Mouse (Mus musculus): ENCODE measurements around the gene Cage1.
A peak's percentile ranks its signal among the peaks of the same experiment; 100 is the strongest.

The Cage1 gene

DNA sequence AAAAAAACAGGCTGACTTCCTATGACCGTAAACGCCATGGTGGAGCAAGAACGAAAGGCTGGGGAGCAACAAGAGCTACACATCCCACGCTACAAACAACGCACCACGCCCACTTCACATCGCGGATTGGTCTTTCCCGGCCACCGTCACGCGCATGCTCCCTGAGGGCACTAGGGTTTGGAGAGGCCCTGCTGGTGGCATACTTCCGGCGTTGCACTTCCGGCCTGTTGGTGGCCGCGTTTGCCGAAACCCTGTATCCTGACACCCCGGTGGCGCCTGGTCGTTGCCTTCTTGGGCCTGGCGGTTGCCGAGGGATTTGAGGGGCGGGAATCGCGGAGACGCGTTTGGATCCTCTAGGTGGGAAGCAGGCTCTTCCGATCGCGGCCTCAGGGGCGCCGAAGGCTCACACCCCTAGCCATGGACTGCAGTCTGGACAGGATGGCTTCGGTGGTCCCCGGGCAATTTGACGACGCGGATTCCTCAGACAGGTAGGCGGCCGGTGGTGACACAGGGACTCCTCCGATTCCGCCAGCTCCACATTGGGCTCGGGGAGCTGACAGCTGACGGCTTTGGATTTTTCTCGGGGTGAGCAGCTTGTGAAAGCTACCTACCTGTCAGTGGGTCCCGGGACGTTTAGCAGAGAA, at the start of gene Cage1:
Gene Cage1, minus strand, starts transcription at position 26 of the 644 bp plus-strand sequence.
- DNase-seq (ENCODE audit: low spot score in 2 of 2): peak; percentile 94 to 96

- no peak for DNase-seq (ENCODE audit: low spot score in 2 of 2)
Measured at GRCm38 (mm10) chr13:38081161-38081560, 44.3 kb upstream of the Cage1 start.

- DNase-seq (ENCODE audit: low spot score in 2 of 2): no peak
Measured at GRCm38 (mm10) chr13:38080725-38081124, 43.9 kb upstream of the Cage1 start.

DNA sequence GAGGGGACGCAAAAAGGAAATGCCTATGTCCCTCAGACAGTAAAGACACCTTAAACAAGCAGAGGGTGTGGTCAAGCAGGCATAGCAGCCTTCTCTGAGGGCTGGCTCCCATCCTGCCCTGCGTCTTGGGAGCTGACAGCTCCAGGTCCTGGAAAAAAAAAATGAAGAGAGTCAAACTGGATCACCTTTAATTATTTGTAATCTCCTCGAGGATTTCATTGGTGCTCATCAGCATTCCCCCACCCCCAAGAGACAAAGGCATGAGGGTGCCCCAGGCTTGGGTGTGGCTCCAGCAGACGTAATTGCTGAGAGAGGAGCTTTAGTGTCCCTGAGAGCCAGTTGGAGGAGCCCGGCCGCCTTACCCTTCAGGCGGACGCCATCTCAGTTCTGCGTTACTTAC, 43.1 kb upstream of the Cage1 start:
- no peak for DNase-seq (ENCODE audit: low spot score in 2 of 2)

- DNase-seq (ENCODE audit: low spot score in 2 of 2): no peak
Measured at GRCm38 (mm10) chr13:38079366-38079765, 42.5 kb upstream of the Cage1 start.

DNA sequence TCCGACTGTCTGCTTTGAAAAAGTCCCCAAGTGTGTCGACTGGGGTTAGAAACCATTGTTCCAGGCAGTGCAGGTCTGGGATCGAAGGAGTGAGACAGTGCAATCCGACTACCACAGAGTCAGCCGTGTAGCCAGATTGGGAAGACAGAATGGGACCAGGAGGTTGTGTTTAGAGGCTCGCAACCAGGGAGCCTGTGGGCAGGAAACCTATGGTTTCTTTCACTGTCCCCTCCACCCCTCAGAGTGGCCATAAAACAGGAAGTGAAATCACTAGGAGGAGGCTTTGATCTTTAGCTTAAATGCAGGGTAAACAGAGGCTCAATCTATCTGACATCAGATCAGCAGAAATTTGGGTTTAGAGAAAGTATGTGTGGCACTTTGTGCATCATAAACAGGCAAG, 42.0 kb upstream of the Cage1 start:
- DNase-seq (ENCODE audit: low spot score in 2 of 2): no peak

- no peak for DNase-seq (ENCODE audit: low spot score in 2 of 2)
Measured at GRCm38 (mm10) chr13:38077113-38077512, 40.2 kb upstream of the Cage1 start.

DNA sequence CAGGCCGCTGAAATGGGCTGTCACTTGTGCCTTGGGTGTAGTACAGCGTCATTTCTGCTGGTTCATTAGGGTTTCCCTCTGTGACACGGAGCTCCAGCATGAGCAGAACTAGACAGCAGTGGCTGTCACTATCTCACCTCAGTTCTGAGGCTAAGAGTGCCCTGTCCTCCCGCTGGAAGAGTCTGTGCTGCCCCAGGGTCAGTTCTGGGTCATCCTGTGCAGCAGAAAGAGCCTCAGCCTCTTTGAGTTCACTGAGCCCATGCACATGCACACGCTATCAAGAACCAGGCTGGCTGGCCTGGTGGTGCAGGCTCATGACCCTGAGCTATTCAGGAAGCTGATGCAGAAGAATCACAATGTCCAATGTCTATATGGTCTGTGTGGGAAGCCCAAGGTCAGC, 37.5 kb upstream of the Cage1 start:
- DNase-seq (ENCODE audit: low spot score in 2 of 2): no peak

DNA sequence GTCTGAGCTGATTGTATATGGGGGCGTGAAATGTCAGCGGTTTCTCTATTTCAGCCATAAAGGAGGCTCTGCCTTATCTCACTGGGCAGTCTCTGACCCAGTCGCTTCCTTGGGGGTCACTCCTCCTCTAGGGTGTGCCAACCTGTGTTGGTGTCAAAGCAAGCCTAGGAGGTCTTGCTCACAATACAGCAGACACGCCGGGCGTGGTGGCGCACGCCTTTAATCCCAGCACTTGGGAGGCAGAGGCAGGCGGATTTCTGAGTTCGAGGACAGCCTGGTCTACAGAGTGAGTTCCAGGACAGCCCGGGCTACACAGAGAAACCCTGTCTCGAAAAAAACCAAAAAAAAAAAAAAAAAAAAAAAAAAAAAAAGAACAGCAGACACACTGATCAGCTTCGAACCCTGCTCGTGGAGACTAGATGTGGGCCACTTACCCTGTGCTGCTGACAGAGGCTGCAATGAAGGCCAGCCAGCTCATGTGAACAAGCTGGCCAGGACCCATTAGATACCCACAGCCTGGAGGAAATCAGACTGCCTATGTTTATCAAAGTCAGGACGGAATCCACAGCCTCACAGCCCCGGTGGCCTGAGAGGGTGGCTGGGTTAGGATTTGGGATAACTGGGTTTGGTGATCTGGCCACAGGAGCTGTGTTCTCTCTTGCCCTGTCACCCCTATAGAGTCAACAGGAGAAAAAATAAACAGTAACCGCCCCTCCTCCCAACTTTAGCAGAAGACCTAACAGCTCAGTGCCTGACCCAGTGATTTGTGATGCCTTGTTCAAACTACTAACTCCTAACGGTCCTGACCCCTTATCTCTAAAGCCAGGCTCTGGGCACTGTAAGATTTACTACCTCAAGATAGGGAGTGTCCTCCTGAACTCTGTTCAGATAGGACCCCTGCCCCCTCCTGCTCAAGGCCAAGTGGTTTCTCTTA, 36.8 kb upstream of the Cage1 start:
- DNase-seq (ENCODE audit: low spot score in 2 of 2): no peak

DNA sequence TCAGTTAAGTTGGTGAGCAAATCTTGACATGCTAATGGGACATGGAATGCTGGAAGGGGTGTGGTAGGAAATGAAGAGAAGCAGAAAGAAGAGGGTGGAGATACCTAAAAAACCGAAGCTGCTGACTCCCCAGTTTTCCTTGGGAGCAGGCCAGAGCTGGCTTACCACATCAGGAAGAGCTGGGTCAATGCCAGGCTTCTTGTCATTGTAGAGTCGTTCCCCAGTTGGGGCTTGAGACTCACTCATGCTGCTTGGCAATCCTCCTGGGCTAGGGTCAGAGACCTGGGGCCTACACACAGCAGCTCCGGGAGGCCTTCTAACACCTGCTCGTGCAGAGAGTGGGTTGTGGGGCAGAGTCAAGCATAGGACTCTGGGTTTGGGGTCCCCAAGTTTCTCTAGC, 34.1 kb upstream of the Cage1 start:
- no peak for DNase-seq (ENCODE audit: low spot score in 2 of 2)

- DNase-seq (ENCODE audit: low spot score in 2 of 2): no peak
Measured at GRCm38 (mm10) chr13:38064854-38065663, 28.2 kb upstream of the Cage1 start.

DNA sequence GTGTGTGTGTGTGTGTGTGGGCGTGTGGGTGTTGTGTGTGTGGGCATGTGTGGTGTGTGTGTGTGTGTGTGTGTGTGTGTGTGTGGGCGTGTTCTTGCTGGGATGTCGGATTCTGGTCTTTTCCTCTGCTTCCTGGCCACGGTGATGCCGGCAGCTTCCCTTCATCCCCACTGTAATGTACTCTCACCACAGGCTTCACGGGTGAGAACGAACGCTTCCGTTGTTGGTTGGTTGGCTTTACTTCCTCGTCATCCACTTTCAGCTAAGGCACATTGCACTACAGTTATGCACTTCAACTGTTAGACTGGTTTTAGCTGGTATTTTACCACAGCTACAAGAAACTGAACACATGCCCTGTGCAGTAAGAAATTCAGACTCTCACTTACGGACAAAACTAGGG, 25.8 kb upstream of the Cage1 start:
- no peak for DNase-seq (ENCODE audit: low spot score in 2 of 2)

- DNase-seq (ENCODE audit: low spot score in 2 of 2): no peak
Measured at GRCm38 (mm10) chr13:38049888-38050287, 13.0 kb upstream of the Cage1 start.

GRCm38 (mm10) chr13:38037811-38038210, 942 bp upstream of the Cage1 start:
- DNase-seq (ENCODE audit: low spot score in 2 of 2): no peak

- DNase-seq (ENCODE audit: low spot score in 2 of 2): peak in 1 of 2 experiments; percentile 8
Measured at GRCm38 (mm10) chr13:38036343-38037043, 376 bp downstream of the Cage1 start, which contains the start of gene Riok1. Gene Riok1 (plus strand): TSS chr13:38036995.

DNA sequence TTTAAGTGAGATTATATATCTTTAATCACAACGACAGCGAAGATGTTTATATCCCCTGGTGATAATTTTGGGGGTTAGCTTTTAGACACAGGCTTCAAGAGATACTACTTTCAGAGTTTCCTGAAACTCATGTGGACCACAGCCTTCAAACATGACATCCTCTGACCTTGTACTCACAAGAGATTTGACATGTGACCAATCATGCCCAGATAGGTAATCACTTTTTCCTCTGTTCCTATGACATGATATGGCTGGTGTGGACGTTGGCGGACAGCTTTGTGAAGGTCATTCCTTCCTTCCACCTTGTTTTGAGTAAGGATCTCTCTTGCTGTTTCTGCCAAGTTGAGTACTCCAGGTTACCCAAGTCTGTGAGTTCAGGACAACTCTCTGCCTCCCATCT, 8.5 kb downstream of the Cage1 start:
- DNase-seq (ENCODE audit: low spot score in 2 of 2): no peak

GRCm38 (mm10) chr13:38027618-38028248, 9.1 kb downstream of the Cage1 start:
- DNase-seq (ENCODE audit: low spot score in 2 of 2): no peak

DNA sequence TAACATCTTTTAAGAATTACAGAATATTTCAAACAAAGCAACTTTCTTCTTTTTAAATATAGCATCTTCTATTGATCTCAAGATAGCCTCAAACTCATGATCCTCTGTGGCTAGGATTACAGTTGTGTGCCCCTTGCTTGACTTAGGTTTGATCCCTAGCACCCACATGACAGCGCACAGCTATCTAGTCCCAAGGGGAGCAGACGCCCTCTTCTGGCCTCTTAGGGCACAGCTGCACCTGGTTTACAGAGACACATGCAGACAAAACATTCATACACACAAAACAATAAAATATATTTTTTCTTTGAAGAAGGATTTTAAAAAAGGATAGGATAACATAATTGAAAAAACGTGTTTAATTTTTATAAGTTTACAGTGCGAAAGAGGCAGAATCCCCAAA, 11.0 kb downstream of the Cage1 start:
- no peak for DNase-seq (ENCODE audit: low spot score in 2 of 2)

DNA sequence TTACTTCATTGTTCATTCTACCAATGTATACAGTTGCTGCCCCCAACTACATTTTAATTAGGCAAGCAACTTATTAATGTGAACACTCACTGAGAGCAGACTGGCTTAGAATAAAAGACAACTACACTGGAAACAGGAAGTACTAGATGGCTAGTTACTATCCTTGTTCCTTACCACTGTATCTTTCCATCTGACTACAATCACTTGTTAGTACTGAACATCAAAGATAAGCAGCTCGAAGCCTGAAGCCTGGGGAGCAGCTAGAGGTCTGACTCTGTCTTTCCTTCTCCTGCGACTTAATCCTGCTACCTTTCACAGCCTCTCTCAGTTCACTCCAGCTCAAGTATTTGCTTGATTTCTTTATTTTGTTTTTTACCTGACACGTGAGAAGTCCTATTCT, 18.1 kb downstream of the Cage1 start:
- no peak for DNase-seq (ENCODE audit: low spot score in 2 of 2)

DNA sequence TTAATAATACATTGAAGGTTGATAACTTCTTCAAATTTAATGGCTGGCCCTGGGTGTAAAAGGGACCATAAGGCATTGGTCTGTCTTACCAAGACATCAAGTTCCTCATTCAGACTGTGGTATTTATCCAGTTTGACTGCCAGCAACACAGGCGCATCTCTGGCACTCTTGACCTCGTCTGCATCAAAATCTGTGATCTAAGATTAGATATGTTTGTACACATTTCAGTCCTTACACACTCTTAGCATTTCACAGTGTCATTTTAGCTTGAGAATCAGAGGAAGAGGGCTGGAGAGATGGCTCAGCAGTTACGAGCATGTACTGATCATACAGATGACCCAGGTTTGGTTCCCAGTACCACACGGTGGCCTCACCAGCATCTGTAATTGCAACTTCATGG, 21.3 kb downstream of the Cage1 start:
- DNase-seq (ENCODE audit: low spot score in 2 of 2): no peak

DNA sequence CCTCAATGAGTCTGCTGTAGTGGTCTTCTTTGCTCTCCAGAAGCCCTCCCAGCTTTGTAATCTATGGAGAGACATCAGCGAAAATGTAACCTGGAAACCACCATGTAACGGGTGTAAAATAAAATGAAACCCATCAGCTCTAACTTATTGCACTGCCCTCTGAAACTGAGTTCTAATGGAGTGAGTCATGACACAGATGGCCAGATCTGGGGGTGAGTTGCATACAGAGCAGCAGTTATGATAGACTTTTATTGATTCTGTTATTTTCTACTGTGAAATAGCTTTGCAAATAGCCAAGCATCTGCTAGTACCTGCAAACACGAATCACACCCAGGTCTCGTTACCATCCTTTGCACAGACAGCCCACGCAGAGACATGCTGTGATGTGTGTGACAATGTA, 24.4 kb downstream of the Cage1 start:
- no peak for DNase-seq (ENCODE audit: low spot score in 2 of 2)

Measured in frontal cortex, postnatal 14 days (tissue).